Mouse (Mus musculus) layer of hippocampus, adult 9-10 months (tissue): Measurements from ENCODE around the gene Ucn3.

Source experiments
- DNase-seq: peaks from one replicate; pipeline ENCODE4 v3.0.0; 2022; ENCODE audit warnings: low spot score

Gene Ucn3

GRCm38 (mm10) chr13:3892601-3893000 lies 52.5 kb downstream of the Ucn3 start:
- no peak for DNase-seq

GRCm38 (mm10) chr13:3891479-3892087 lies 53.6 kb downstream of the Ucn3 start:
- no peak for DNase-seq
